ENCODE assay signal across 8 mouse cellular contexts in the genomic region with DNA sequence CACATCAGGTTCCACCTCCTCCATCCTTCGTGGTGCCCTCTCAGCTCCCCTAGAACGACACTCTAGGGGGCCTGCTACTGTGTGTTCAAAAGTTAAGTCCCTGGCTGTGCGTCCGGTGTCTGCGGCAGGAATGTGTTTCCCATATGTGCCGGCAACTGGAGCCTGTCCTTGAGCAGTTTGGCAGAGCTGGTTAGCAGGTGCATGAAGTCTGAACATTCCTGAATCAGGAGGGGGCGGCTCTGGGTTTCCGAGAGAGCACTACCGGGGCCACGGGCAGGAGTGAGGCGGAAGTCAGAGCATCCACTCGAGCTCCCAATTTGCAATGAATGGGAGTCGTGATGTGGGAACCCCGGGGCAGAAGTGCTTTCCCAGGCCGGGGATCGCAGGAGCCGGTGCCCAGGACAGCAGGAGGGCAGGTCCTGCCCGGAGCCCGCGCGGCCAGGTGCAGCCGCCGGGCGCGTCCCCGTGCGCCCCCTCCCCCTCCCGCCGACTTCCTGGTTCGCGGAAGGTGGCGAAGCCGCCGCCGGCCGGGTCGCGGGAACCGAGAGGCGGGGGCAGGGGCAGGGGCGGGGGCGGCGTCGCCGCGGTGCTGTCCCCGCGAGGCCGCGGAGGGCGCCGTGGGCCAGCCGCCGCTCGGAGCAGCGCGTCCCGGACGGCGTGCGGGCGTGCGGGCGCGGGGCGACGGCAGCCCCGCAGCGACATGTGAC. TPM values are rescaled to one million over a fixed set of nuclear protein-coding genes. Genes with fewer than 3 reads are reported as not detected.
DNase-seq lines count a peak whose midpoint lies in the region; ATAC-seq lines count a peak whose summit lies in the region.

A gene (plus strand): TSS at position 275 of the 707 bp plus-strand sequence.

- H3K9ac ChIP-seq in hindbrain, embryonic 12.5 days: peak within 1 kb of the TSS; percentile 94

- H3K4me1 ChIP-seq in hindbrain, embryonic 12.5 days: peaks cover 5% of the 10 kb centered on the region; the same call in 1 of the 2 replicates

- H3K4me3 ChIP-seq in hindbrain, embryonic 12.5 days: peak within 1 kb of the TSS; percentile 92

- peak; percentile 79 for DNase-seq in Muller cell, postnatal 12 days (ENCODE audit: inconsistent ontology term)
- DNase-seq in cerebellum, adult 9-11 months: peak; percentile 77
- peak; percentile 44 to 48 for DNase-seq in frontal cortex, postnatal 25 days (ENCODE audit: low spot score in 2 of 2)
- DNase-seq in layer of hippocampus, postnatal 14 days (ENCODE audit: low spot score in 2 of 2): peak; percentile 48 to 67
- peak; percentile 58 for DNase-seq in lung, postnatal 10 days
- DNase-seq in ovary, postnatal 14 days (ENCODE audit: low spot score): peak; percentile 40
- DNase-seq in thymus, postnatal 10 days (ENCODE audit: low spot score in 2 of 2): peak; percentile 62 to 71

- H3K9me3 ChIP-seq in hindbrain, embryonic 12.5 days (replicated peaks): no peaks in the 10 kb centered on the region

- under 1% methylated on average over 38 of the region's 69 CpGs for WGBS in hindbrain, embryonic 12.5 days

- no peaks in the 10 kb centered on the region for H3K27me3 ChIP-seq in hindbrain, embryonic 12.5 days

- peak; percentile 85 for ATAC-seq in hindbrain, embryonic 12.5 days (ENCODE audit: low FRiP score)

- peak within 1 kb of the TSS; percentile 70 for H3K4me2 ChIP-seq in hindbrain, embryonic 12.5 days (replicated peaks)

- H3K27ac ChIP-seq in hindbrain, embryonic 12.5 days: peak within 1 kb of the TSS; percentile 89

- no peaks in the 10 kb centered on the region for H3K36me3 ChIP-seq in hindbrain, embryonic 12.5 days

RNA-seq across cellular contexts. Expression of the gene that starts here (rescaled TPM):
- 10.9 and 14.3 TPM in 2 replicates for polyA plus RNA-seq in hindbrain, embryonic 12.5 days (2016; fragmentation: Nextera tagmentation; extraction: Ambion mirVana)
- total RNA-seq in layer of hippocampus, postnatal 14 days (2021): 10 to 100 TPM; 25.4 to 25.7 TPM

Comparison
In these comparisons a context has a peak if more than half of its experiments do, and no peak if none do; other contexts are left out.
1. Peak in every context shown above with its lines: DNase-seq, ATAC-seq, H3K4me3 ChIP-seq and H3K27ac ChIP-seq.